ENCODE assay signal across 8 mouse cellular contexts in genomic region chr16:95585541-95586310, GRCm38 (mm10). TPM values are rescaled to one million over a fixed set of nuclear protein-coding genes. Genes with fewer than 3 reads are reported as not detected.
DNase-seq lines count a peak whose midpoint lies in the region; ATAC-seq lines count a peak whose summit lies in the region.

No protein-coding gene starts in this region.

- H3K9me3 ChIP-seq in embryonic facial prominence, embryonic 12.5 days: no peaks in the 10 kb centered on the region
- H3K9me3 ChIP-seq in limb, embryonic 11.5 days (ENCODE audit: control insufficient read depth, low read length): no peaks in the 10 kb centered on the region

- peak overlapping the region; percentile 56 for H3K9ac ChIP-seq in embryonic facial prominence, embryonic 12.5 days
- H3K9ac ChIP-seq in limb, embryonic 11.5 days (ENCODE audit: low read length): peak overlapping the region; percentile 67

- H3K36me3 ChIP-seq in embryonic facial prominence, embryonic 12.5 days: no peaks in the 10 kb centered on the region
- H3K36me3 ChIP-seq in limb, embryonic 11.5 days (ENCODE audit: control insufficient read depth, insufficient read depth, low read length): no peaks in the 10 kb centered on the region

- peak overlapping the region; percentile 53 for H3K4me3 ChIP-seq in embryonic facial prominence, embryonic 12.5 days
- H3K4me3 ChIP-seq in limb, embryonic 11.5 days (ENCODE audit: low read depth, low read length): peak overlapping the region; percentile 53

- H3K27me3 ChIP-seq in embryonic facial prominence, embryonic 12.5 days: peaks cover 34% of the 10 kb centered on the region
- peaks cover 2% of the 10 kb centered on the region; the same call in 1 of the 2 replicates for H3K27me3 ChIP-seq in limb, embryonic 11.5 days (ENCODE audit: control insufficient read depth, insufficient read depth, low read length)

- DNase-seq in urinary bladder, adult 18-20 months (ENCODE audit: low spot score in 2 of 2): peak; percentile 2 to 11
- no peak for DNase-seq in urinary bladder, postnatal 10 days (ENCODE audit: low spot score)
- DNase-seq in limb, embryonic 11.5 days (ENCODE audit: low spot score): peak; percentile 80
- DNase-seq in mesoderm, embryonic 11.5 days (ENCODE audit: low read depth, low spot score): peak; percentile 71
- peak; percentile 12 to 13 for DNase-seq in right cerebral cortex, postnatal 36 days (ENCODE audit: low spot score in 2 of 2)
- no peak for DNase-seq in layer of hippocampus, adult 11-12 months (ENCODE audit: low spot score)

- peaks cover 33% of the 10 kb centered on the region for H3K4me1 ChIP-seq in embryonic facial prominence, embryonic 12.5 days
- H3K4me1 ChIP-seq in limb, embryonic 11.5 days (ENCODE audit: control insufficient read depth, insufficient read depth, low read length): peaks cover 19% of the 10 kb centered on the region

- H3K27ac ChIP-seq in embryonic facial prominence, embryonic 12.5 days: peak overlapping the region; percentile 80
- peak overlapping the region; percentile 63 for H3K27ac ChIP-seq in limb, embryonic 11.5 days (replicated peaks; ENCODE audit: low read depth, low read length)

- ATAC-seq in embryonic facial prominence, embryonic 12.5 days (ENCODE audit: insufficient number of reproducible peaks, insufficient read depth, low FRiP score, low TSS enrichment): peak; percentile 89
- peak; percentile 62 to 70 for ATAC-seq in hematopoietic stem cell, adult 5-6 weeks (replicated peaks in 1 of 2; ENCODE audit: insufficient read depth in 1 of 2, low FRiP score in 2 of 2, low TSS enrichment in 1 of 2, low read depth in 1 of 2, poor library complexity in 2 of 2, severe bottlenecking in 2 of 2)
- ATAC-seq in limb, embryonic 11.5 days (ENCODE audit: insufficient number of reproducible peaks, low FRiP score, low TSS enrichment, low read depth): 0 out of 2 replicates have a peak, but pooled peaks have one; percentile 80

- under 1% methylated on average over 36 of the region's 36 CpGs for WGBS in embryonic facial prominence, embryonic 12.5 days
- under 1% methylated on average over 36 of the region's 36 CpGs for WGBS in limb, embryonic 11.5 days

- H3K4me2 ChIP-seq in embryonic facial prominence, embryonic 12.5 days (replicated peaks): peak overlapping the region; percentile 95
- H3K4me2 ChIP-seq in limb, embryonic 11.5 days (ENCODE audit: low read depth, severe bottlenecking): peak overlapping the region; percentile 98

RNA-seq across cellular contexts. Expression of gene Erg, which starts 0.7 kb away (rescaled TPM):
- polyA plus RNA-seq in embryonic facial prominence, embryonic 12.5 days (2016; fragmentation: Nextera tagmentation; extraction: Ambion mirVana): 11.5 and 14.0 TPM in 2 replicates
- 247 and 272 TPM in 2 replicates for total RNA-seq in hematopoietic stem cell, adult 5-6 weeks (2017)
- 5.1 and 8.5 TPM in 2 replicates for polyA plus RNA-seq in limb, embryonic 11.5 days (2014; fragmentation: Nextera tagmentation; extraction: Ambion mirVana)

Comparison
In these comparisons a context has a peak if more than half of its experiments do, and no peak if none do; other contexts are left out.
1. DNase-seq: peak in urinary bladder, adult 18-20 months (2 of 2), limb, embryonic 11.5 days (single experiment), mesoderm, embryonic 11.5 days (single experiment) and right cerebral cortex, postnatal 36 days (2 of 2); none in urinary bladder, postnatal 10 days (single experiment) and layer of hippocampus, adult 11-12 months (single experiment).
2. Peak in every context shown above with its lines, with median percentiles within 50 percentile points of each other: ATAC-seq.